Mouse (Mus musculus) cerebellum, postnatal 25 days (tissue): ENCODE measurements around the gene Tmem40.

ENCODE experiments used
- DNase-seq, 2 experiments: peaks; one replicate each; pipeline ENCODE4 v3.0.0; 2021; ENCODE audit warnings: mixed read lengths in 2 of 2

Tmem40 gene

GRCm38 (mm10) chr6:115768207-115768606 lies 6.0 kb upstream of the Tmem40 start:
- DNase-seq = no peak

- no peak for DNase-seq
Measured at GRCm38 (mm10) chr6:115767357-115767756, 5.1 kb upstream of the Tmem40 start.

- DNase-seq = peak in 1 of 2 experiments; percentile 15
Measured at GRCm38 (mm10) chr6:115764179-115764578, 2.0 kb upstream of the Tmem40 start.

- DNase-seq = no peak
Measured at GRCm38 (mm10) chr6:115760982-115761381, 1.2 kb downstream of the Tmem40 start.

- no peak for DNase-seq
Measured at GRCm38 (mm10) chr6:115760137-115760536, 2.1 kb downstream of the Tmem40 start.

- DNase-seq = no peak
Measured at GRCm38 (mm10) chr6:115759461-115759860, 2.7 kb downstream of the Tmem40 start.

GRCm38 (mm10) chr6:115758981-115759435 lies 3.2 kb downstream of the Tmem40 start:
- DNase-seq = no peak

- no peak for DNase-seq
Measured at GRCm38 (mm10) chr6:115755536-115755935, 6.7 kb downstream of the Tmem40 start.

- no peak for DNase-seq
Measured at GRCm38 (mm10) chr6:115746326-115746725, 15.9 kb downstream of the Tmem40 start.

GRCm38 (mm10) chr6:115743569-115743968 lies 18.6 kb downstream of the Tmem40 start:
- DNase-seq = no peak

- DNase-seq = no peak
Measured at GRCm38 (mm10) chr6:115739056-115739455, 23.2 kb downstream of the Tmem40 start.

GRCm38 (mm10) chr6:115734909-115735308 lies 27.3 kb downstream of the Tmem40 start:
- DNase-seq = peak; percentile 9 to 38

GRCm38 (mm10) chr6:115732341-115732928 lies 29.8 kb downstream of the Tmem40 start:
- DNase-seq = no peak

- DNase-seq = no peak
Measured at GRCm38 (mm10) chr6:115730560-115731342, 31.5 kb downstream of the Tmem40 start.

- DNase-seq = no peak
Measured at GRCm38 (mm10) chr6:115727570-115727969, 34.6 kb downstream of the Tmem40 start.

- DNase-seq = peak; percentile 47 to 66
Measured at GRCm38 (mm10) chr6:115727108-115727507, 35.1 kb downstream of the Tmem40 start.

- DNase-seq = no peak
Measured at GRCm38 (mm10) chr6:115722246-115722645, 40.0 kb downstream of the Tmem40 start.

GRCm38 (mm10) chr6:115717715-115718558 lies 44.3 kb downstream of the Tmem40 start:
- DNase-seq = peak; percentile 10 to 21

- no peak for DNase-seq
Measured at GRCm38 (mm10) chr6:115717101-115717652, 45.0 kb downstream of the Tmem40 start.

- DNase-seq = no peak
Measured at GRCm38 (mm10) chr6:115711261-115711660, 50.9 kb downstream of the Tmem40 start.

- no peak for DNase-seq
Measured at GRCm38 (mm10) chr6:115702901-115703300, 59.3 kb downstream of the Tmem40 start.

GRCm38 (mm10) chr6:115701302-115701701 lies 60.9 kb downstream of the Tmem40 start:
- DNase-seq = no peak

GRCm38 (mm10) chr6:115700778-115701177 lies 61.4 kb downstream of the Tmem40 start:
- DNase-seq = no peak
